Mouse (Mus musculus) cortical plate, adult 2 months (tissue): ENCODE data around the gene Ttc21a. TPM values are rescaled to one million over a fixed set of nuclear protein-coding genes. Genes with fewer than 3 reads are reported as not detected.

Experiments
- H3K27ac ChIP-seq: fragments of 200-500 bp; 2 replicates; pipeline ENCODE4 v1.5.1; 2012; ENCODE audit warnings: low read length, control low read depth, inconsistent platforms; ENCODE audit not compliant: insufficient read depth
- H3K4me1 ChIP-seq: fragments of 200-500 bp; 2 replicates; pipeline ENCODE4 v1.6.1; 2011; ENCODE audit warnings: low read length; ENCODE audit not compliant: control insufficient read depth, insufficient read depth
- H3K4me3 ChIP-seq: fragments of 200-500 bp; 2 replicates; pipeline ENCODE4 v1.5.1; 2011; ENCODE audit warnings: mild to moderate bottlenecking, low read length, control low read depth; ENCODE audit not compliant: insufficient read depth
- CTCF ChIP-seq: fragments of 200-500 bp; IDR thresholded peaks from 2 replicates; pipeline ENCODE4 v1.5.1; 2011; ENCODE audit warnings: mild to moderate bottlenecking, control low read depth, low read length; ENCODE audit not compliant: insufficient read depth; ENCODE audit errors: extremely low read depth
- POLR2A ChIP-seq: fragments of 200-500 bp; IDR thresholded peaks from 2 replicates; pipeline ENCODE4 v1.6.1; 2011; ENCODE audit warnings: mild to moderate bottlenecking, low read length, control low read depth; ENCODE audit not compliant: insufficient read depth; ENCODE audit errors: extremely low read depth
- polyA plus RNA-seq: library from polyadenylated mRNA; depleted of rRNA; stranded (reverse); fragments of >200 nt; gene quantifications from 2 replicates; pipeline ENCODE4 v1.2.3, GENCODE M21; 2012

Ttc21a gene
- polyA plus RNA-seq, 1 experiment = 0.63 TPM

DNA sequence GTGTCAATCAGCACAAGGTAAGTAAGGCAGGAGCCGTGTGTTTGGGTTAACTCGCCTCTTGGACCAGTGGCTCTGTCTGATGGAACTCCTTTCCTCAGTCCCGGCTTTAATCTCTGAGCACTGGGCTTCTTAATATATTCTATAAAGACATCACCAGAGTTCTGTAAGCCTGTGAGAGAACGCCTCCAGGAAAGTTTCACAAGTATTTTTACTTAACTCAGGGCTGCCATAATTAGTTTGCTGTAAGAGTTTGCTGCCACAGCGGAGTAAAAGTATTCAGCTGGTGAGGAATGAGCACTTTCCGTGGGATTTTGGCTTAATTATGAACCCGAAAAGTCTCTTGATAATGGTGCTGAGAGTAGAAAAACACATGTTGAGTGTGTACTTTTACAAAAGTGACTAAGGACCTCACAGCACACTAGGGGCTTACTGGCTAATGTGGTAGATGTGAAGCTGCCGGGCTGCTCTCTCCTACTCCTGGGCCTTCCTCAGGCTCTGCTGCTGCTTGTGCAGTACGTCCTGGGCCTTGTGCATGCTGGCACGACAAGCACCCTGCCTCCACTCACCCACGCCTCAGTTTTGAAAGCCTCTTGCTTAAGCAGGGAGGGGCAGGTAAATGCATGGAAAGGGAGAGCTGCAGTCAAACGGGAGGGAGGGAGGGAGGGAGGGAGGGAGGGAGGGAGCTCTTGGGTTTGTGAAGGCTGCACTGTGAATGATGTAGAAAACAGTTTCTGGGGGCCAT is 34.8 kb upstream of the Ttc21a start:
- peaks cover 6% of the 10 kb centered on the region; the same call in 1 of the 2 replicates for H3K4me1 ChIP-seq
- TF ChIP-seq POLR2A (no peak), CTCF (no peak)
- H3K27ac ChIP-seq = no peak overlapping the region
- no peak overlapping the region for H3K4me3 ChIP-seq

DNA sequence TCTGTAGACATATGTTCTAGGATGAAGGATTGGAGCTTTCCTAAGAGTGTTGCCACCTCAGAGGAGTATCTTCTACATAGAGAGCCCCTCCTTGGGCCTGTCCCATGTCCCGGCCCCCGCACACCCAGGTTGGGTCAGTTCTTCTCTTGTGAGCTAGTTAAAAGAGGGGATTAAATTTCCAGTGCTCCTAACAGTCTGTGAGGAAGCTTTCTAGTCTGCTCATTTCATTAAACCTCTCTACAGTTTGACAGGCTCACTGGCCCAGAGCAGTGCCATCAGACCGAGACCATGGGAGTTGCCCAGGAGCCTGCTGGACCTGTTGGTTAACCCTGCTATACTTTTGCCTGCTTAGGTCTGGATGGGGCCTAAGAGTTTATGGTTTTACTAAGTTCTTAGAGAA is 28.7 kb upstream of the Ttc21a start:
- no peaks in the 10 kb centered on the region for H3K4me1 ChIP-seq
- H3K27ac ChIP-seq = no peak overlapping the region
- no peak for TF ChIP-seq CTCF
- TF ChIP-seq POLR2A = no peak
- H3K4me3 ChIP-seq = no peak overlapping the region

DNA sequence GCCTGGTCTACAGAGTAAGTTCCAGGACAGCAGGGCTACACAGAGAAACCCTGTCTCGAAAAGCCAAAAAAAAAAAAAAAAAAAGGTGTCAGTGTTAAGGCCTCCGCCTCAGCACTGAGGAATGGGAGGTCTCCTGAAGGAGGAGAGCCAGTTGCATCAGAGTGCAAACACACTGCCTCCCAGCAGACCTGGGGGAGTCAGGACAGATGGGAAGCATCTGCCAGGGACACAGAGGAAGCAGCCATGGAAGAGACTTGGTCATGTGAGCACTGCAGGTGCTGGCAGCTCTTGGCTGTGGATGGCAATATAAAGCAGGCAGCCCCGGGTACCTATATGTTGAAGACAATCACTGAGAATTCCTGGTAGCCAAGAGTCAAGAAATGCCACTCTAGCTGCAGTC is 27.5 kb upstream of the Ttc21a start:
- H3K4me1 ChIP-seq = no peaks in the 10 kb centered on the region
- no peak overlapping the region for H3K4me3 ChIP-seq
- TF ChIP-seq CTCF (no peak), POLR2A (no peak)
- H3K27ac ChIP-seq = no peak overlapping the region

DNA sequence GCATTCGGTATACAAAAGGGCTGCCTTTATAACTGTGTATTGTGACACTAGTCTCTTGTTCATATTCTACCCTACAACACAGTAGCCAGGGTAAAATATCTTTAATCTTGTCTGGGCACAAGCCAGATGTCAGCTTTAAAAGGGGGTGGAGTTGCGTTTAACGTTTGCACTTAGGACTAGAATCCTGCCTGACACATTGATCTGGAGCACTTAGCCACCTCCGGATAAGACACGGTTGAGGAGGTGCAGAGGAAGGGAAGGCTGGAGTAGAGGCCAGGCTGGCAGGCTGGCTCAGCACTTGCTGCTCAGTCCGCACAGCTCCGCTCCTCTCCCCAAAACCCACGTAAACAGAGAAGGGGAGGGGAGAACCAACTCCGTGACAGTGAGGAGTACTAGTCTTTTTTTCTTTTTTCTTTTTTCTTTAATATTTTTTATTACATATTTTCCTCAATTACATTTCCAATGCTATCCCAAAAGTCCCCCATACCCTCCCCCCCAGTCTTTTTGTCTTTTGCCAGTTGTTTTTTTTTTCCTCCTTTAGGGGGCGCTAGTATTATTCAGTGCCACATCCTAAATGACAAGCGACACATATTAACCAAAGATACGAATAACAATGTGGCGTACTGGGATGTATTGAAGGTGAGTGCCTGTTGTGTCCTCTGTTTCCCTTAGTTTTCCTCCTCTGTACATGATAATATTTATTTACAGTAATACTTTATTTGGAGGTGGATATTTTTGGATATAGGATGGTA is 24.1 kb upstream of the Ttc21a start:
- no peak overlapping the region for H3K27ac ChIP-seq
- no peak overlapping the region for H3K4me3 ChIP-seq
- TF ChIP-seq POLR2A = no peak
- TF ChIP-seq CTCF = no peak
- no peaks in the 10 kb centered on the region for H3K4me1 ChIP-seq

DNA sequence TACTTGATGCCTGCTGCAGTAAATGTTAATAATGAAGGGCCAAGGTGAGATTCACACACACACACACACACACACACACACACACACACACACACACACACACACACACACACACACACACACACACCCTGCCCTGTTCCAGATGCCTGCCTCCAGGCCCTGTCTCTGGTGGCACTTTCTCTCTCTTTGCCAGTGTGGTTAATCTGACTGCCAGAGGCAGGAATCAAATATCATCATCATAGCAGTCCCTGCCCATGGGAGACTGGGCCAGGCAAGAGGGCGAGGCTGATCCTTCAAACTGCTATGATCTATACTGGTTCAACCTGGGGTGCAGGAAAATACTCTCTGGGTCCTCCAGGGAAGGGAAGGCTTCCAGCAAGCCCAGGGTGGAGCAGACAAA is 17.5 kb upstream of the Ttc21a start:
- H3K27ac ChIP-seq = no peak overlapping the region
- H3K4me3 ChIP-seq = no peak overlapping the region
- H3K4me1 ChIP-seq = no peaks in the 10 kb centered on the region
- TF ChIP-seq POLR2A (no peak), CTCF (no peak)

DNA sequence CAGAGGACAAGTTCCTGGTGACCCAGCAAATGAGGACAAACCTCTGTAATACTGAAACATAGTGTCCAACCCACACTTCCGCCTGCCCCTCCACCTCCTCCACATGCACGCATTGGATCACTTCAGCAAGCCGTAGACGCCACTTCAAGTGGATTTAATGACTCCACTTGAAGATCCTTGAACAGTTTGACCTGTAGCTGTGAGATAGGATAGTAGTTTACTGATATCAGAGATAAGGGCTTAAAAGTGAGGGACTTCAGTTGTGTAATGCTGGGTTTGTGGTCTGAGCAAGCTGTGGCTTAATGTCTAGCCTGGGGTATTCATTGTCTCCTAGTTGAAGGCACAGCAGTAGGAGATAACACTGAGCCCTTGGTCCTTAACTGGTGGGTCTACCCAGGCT is 13.9 kb upstream of the Ttc21a start:
- Histone ChIP-seq H3K4me3 (no peak overlapping the region), H3K4me1 (no peaks in the 10 kb centered on the region), H3K27ac (no peak overlapping the region)
- no peak for TF ChIP-seq CTCF
- no peak for TF ChIP-seq POLR2A

DNA sequence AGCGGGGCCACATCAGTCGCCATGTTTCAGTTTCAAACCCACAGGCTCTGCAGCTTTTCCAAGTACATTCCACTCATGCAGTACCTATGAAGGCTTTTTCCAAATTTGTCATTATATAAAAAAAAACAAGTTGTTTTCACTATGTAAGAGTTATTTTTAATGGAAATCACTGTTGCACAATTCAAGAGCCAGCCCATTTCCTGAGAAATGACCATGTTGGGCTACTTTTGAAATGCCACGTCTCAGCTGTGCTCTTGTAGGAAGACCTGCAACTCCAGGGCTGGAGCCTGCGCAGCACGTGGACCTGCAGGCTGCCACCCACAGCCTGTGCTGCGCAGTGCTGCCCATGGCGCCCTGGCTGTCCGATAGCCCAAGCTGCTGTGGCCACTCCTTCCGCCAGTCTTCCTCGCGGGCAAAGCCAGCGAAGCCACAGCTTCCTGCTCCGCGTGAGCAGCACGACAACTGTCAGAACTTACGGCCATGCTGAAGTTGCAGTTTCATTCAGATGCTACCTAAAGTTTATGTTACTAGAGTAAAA is 12.2 kb upstream of the Ttc21a start:
- TF ChIP-seq CTCF (no peak), POLR2A (no peak)
- no peak overlapping the region for H3K27ac ChIP-seq
- no peak overlapping the region for H3K4me3 ChIP-seq
- H3K4me1 ChIP-seq = no peaks in the 10 kb centered on the region

DNA sequence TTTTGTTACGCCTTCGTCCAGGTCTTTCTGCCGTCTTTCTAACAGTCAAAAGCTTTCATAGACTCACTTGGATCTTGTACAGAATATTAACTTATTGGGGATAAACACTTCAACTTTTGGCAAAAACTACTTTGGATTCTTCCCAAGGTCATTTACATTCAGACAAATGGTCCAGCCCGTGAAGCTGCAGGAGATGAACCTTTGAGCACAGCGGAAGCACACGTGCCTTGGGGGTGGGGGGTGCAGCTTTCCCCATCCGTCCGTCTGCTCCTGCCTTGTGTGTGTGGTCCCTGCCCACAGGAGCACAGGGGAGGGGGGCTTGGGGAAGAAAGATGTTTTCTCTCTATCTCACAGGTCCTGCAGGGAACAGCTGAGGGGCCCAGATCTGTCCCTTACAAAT is 11.7 kb upstream of the Ttc21a start:
- Histone ChIP-seq H3K27ac (no peak overlapping the region), H3K4me1 (no peaks in the 10 kb centered on the region), H3K4me3 (no peak overlapping the region)
- TF ChIP-seq CTCF (no peak), POLR2A (no peak)

DNA sequence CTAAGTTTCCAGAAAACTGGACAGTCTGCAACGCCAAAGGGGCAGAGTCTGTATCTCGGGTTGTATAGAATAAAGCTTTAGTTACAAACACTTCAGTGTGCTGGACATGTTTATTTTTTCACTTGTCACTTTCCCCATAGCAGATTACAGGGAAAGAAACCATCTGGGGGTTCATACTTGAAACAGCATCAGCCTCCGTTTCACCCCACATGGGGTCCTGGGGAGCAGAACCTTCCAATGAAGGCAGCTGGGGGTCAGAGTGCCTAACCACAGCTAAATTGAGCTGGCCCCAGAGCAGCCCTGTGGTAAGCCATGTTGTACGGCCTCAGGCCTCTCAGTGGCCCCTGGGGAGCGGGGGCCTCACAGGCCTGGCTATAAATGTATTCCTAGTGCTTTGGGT is 10.9 kb upstream of the Ttc21a start:
- H3K27ac ChIP-seq = no peak overlapping the region
- no peak overlapping the region for H3K4me3 ChIP-seq
- no peaks in the 10 kb centered on the region for H3K4me1 ChIP-seq
- TF ChIP-seq POLR2A = no peak
- no peak for TF ChIP-seq CTCF

DNA sequence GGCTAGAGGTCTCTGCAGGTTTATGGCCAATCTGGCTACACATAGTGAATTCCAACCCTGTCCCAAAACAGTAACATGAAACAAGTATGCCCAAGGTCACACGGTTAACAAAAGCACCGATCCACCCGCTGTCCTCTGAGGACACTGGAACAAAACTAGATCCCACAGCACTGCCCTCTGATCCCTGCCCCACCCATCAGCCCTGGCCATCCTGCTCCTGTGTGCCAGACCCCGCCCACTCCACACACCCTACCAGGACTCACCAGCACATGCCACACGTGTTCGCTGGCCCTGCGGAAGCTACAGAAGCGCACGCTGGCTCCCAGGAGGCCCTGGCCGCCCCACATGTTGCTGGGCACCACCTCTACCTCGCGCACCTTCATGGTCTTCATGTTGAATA is 5.0 kb upstream of the Ttc21a start:
- Histone ChIP-seq H3K27ac (no peak overlapping the region), H3K4me1 (no peaks in the 10 kb centered on the region), H3K4me3 (no peak overlapping the region)
- TF ChIP-seq POLR2A (no peak), CTCF (no peak)
